Comparison of ENCODE assay signal across 18 mouse cellular contexts in genomic region chr10:12936079-12936478, GRCm38 (mm10).
"Had no signal": no experiment of that assay in that cellular context is flagged by ENCODE, and none has a peak within 500 bp of the region (broad histone marks: within the 10 kb centered on the region; RNA-seq: fewer than 3 reads in every experiment).

No protein-coding gene starts in this region.

- H3K4me2 ChIP-seq: liver, embryonic 13.5 days; midbrain, embryonic 12.5 days had no signal

- H3K9me3 ChIP-seq: liver, embryonic 13.5 days; midbrain, embryonic 12.5 days had no signal

- H3K9ac ChIP-seq: liver, embryonic 13.5 days; midbrain, embryonic 12.5 days had no signal

- DNase-seq: kidney, adult 18-20 months; kidney, adult 9 months; kidney, postnatal 14 days; layer of hippocampus, adult 9-11 months; liver, embryonic 13.5 days; lung, adult 2 months; lung, postnatal 14 days; lung, postnatal 4 days; right cerebral cortex, adult 18-20 months; right cerebral cortex, postnatal 14 days; right cerebral cortex, postnatal 4 days; thymus, adult 2 months; thymus, postnatal 25 days had no signal

- H3K4me3 ChIP-seq: layer of hippocampus, adult 2 months; liver, embryonic 13.5 days; midbrain, embryonic 12.5 days had no signal

- H3K27ac ChIP-seq: layer of hippocampus, adult 2 months; liver, embryonic 13.5 days; midbrain, embryonic 12.5 days; stomach, postnatal 0 days had no signal

- H3K36me3 ChIP-seq: midbrain, embryonic 12.5 days had no signal

- ATAC-seq: intestine, embryonic 16.5 days; midbrain, embryonic 16.5 days had no signal
